Mouse (Mus musculus) Patski (cell line): ENCODE measurements around the gene Bhmt. TPM values are rescaled to one million over a fixed set of nuclear protein-coding genes. Genes with fewer than 3 reads are reported as not detected.
A peak's percentile ranks its signal among the peaks of the same experiment; 100 is the strongest.

Source experiments
- ATAC-seq: fragments of 100-300 bp; one replicate; pipeline ENCODE4 v1.8.0; 2021
- CTCF ChIA-PET: fragments of 350-600 bp; sonication (Branson Sonifier 250); formaldehyde crosslinking; loops from one replicate; lab custom pipeline; 2022; ENCODE audit warnings: inconsistent platforms; lab: Charles Lee
- POLR2A ChIA-PET: fragments of 350-600 bp; sonication (Branson Sonifier 250); formaldehyde crosslinking; loops from one replicate; lab custom pipeline; 2022; ENCODE audit warnings: antibody characterized with exemption, inconsistent platforms; lab: Charles Lee
- DNase-seq: peaks from one replicate; pipeline ENCODE4 v3.0.0-alpha.2; 2011; ENCODE audit warnings: low read depth, low spot score
- H3K27me3 ChIP-seq: fragments of 371-371 bp; one replicate; pipeline ENCODE4 v1.5.1; 2021
- CTCF ChIP-seq: fragments of 100-300 bp; IDR thresholded peaks from one replicate; pipeline ENCODE4 v1.5.1; 2021
- in situ Hi-C: fragments of 300-500 bp; cut with MboI; formaldehyde crosslinking; loops from 3 replicates; pipeline ENCODE4 v1.11.1; 2018; ENCODE audit warnings: low pct_unique_long_range_greater_than_20kb, mixed read lengths
- polyA plus RNA-seq: library from polyadenylated mRNA; unstranded; gene quantifications from one replicate; pipeline ENCODE4 v1.2.3, GENCODE M21; 2021

Gene Bhmt
- polyA plus RNA-seq, 1 experiment from 2014 or later: not detected

DNA sequence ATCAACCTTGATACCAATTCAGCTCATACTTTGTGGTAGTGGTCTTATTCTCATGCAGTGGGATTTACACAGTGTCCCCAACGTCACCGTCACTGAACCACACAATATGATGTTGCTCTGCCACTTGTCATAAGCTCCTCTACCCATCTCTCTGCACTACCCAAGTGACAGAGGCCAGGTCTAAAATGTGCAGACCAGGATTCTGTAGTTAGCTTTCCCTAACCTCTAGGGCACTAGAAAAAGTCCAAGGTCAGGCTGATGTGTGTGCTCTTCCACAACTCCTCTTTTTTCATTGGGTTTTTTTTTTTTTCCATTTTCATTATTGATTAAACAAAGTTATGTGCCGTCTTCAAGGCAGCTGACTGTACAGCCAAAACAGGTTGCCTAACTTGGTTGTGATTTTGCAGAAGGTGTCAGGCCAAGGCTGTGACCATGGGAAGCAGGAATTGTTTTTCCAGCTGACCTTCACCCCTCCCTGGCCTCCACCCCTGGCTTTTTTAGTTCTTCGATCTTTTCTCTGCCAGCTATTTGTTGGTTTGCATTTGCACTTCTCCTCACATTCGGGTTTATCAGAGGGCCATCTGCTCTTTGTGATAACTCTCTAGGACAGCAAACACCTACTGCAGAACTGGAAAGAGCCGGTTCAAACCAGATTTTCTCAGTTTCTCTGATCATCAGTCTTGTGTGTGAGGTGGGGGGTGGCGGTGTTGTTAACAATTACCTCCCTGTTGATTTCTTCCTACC, 10.8 kb upstream of the Bhmt start:
- no peak for TF ChIP-seq CTCF
- ATAC-seq (no peak), DNase-seq (no peak)
- in situ Hi-C loops: no loop called here
- ChIA-PET CTCF (interaction anchor here (0.6 kb wide), 1 partner anchor 24 kb away, joined by 3 read pairs; no protein-coding TSS in a partner anchor), POLR2A (no interaction called here)
- peaks cover 9% of the 10 kb centered on the region for H3K27me3 ChIP-seq

DNA sequence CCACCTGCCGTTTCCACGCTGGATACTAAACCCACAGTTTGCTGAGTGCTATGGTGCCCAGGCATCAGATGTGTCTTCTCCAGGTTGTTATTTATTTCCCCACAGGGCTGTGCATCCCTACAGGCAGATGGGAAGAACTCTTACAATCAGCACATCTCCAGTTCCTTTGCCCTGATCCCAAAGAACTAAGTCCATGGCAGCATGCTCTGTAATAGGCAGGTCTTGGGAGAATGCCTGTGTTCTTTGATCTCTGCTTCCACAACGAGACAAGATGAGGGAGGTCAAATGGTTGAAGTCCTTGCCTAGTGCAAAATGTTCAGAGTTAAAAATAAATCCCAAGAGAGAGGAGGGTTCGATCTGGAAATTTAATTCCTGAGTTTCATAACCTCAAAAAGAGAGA, 1.9 kb upstream of the Bhmt start:
- in situ Hi-C loops: no loop called here
- no peak for TF ChIP-seq CTCF
- ChIA-PET CTCF (no interaction called here), POLR2A (no interaction called here)
- peaks cover 7% of the 10 kb centered on the region for H3K27me3 ChIP-seq
- DNase-seq (no peak), ATAC-seq (no peak)

DNA sequence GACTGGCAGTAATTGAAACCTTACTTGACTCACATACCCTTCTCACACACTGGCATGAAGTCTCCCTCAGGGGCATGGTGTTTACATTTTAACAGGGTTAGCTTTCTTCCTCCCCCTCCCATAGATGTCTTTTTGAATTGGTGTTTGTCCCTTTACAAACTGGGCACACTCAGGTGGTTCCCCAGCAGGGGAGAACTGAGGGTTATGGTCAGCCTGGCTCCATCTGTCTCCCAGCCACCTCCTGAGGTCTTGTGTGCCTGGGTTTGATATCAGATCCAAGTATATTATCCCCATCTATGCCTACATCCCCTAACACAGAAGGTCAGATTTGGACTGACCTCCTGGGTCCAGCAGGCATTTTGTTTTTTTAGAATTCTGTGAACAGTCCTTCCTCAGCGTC, 1.2 kb downstream of the Bhmt start:
- ATAC-seq (no peak), DNase-seq (no peak)
- CTCF ChIA-PET: no interaction called here
- H3K27me3 ChIP-seq: peaks cover 3% of the 10 kb centered on the region
- in situ Hi-C loops: no loop called here
- TF ChIP-seq CTCF: no peak
- POLR2A ChIA-PET: no interaction called here

GRCm38 (mm10) chr13:93632927-93633326, 4.8 kb downstream of the Bhmt start:
- DNase-seq (no peak), ATAC-seq (no peak)
- ChIA-PET CTCF (no interaction called here), POLR2A (no interaction called here)
- no peak for TF ChIP-seq CTCF
- H3K27me3 ChIP-seq: peaks cover 3% of the 10 kb centered on the region
- in situ Hi-C loops: no loop called here

GRCm38 (mm10) chr13:93630941-93631705, 6.6 kb downstream of the Bhmt start:
- peaks cover 3% of the 10 kb centered on the region for H3K27me3 ChIP-seq
- in situ Hi-C loops: no loop called here
- POLR2A ChIA-PET: no interaction called here
- ATAC-seq: no peak
- no peak for DNase-seq
- no peak for TF ChIP-seq CTCF
- CTCF ChIA-PET: interaction anchor here (0.9 kb wide), 1 partner anchor 590 kb away, joined by 3 read pairs; no protein-coding TSS in a partner anchor

DNA sequence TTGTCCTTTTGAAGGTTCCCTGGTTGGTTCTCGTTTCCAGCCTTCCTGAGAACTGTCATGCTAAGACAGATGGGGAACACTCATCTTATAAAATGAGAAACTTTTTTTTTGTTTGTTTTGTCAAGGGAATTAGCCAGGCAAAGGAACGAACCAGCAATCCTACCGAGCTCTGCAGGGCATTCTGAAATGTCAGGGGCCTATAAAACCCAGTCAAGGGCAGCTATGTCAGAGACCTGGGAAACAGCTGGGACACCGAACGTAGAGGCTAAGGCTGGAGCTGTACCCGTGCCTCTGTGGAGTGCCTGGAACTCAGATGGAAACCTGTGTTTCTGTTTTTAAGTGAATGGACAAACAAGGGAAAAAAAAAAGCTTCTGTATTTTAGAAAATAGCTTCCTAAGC, 8.9 kb downstream of the Bhmt start:
- H3K27me3 ChIP-seq: peaks cover 12% of the 10 kb centered on the region
- ChIA-PET POLR2A (no interaction called here), CTCF (interaction anchor here (1.2 to 1.6 kb wide), 2 partner anchors 16 to 37 kb away, joined by 3 to 4 read pairs; no protein-coding TSS in a partner anchor)
- in situ Hi-C loops: no loop called here
- ATAC-seq: no peak
- TF ChIP-seq CTCF: no peak
- no peak for DNase-seq

DNA sequence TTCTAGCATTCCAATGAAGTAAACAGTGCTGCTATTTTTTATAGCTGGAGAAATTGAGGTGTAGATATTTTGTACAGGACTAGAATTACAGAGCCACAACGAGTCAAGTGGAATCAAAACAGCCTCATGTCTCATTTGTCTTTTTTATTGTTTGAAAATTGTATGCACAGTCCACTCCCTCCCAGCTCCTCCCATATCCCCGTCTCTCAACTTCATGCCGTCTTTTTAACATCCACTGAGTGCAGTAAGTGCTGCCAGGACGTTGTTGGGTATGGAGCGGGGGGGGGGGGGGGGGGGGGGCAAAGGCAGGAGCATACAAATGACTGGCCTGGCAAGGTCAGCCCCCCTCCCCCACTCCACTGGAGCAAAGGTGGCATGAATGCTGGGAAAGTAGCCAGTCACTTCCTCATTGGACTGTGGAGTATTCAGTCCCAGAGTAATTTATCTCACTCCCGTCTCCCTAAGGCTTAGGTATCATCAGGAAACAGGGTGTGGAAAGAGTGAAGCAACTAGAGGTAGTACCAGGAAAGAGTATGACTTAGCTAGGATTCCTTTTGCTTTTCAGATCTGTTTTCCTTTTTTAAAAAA, 23.3 kb downstream of the Bhmt start:
- POLR2A ChIA-PET: interaction anchor here (0.7 kb wide), 1 partner anchor 839 kb away, joined by 3 read pairs; no protein-coding TSS in a partner anchor
- peaks cover 3% of the 10 kb centered on the region for H3K27me3 ChIP-seq
- in situ Hi-C loops: loop anchor here (25.0 kb wide), 1 partner anchor 627 kb away; no protein-coding TSS in a partner anchor
- CTCF ChIA-PET: interaction anchor here (1.0 to 1.5 kb wide), 2 partner anchors 78 to 628 kb away, joined by 3 read pairs; no protein-coding TSS in a partner anchor
- ATAC-seq: no peak
- TF ChIP-seq CTCF: no peak
- DNase-seq: no peak

DNA sequence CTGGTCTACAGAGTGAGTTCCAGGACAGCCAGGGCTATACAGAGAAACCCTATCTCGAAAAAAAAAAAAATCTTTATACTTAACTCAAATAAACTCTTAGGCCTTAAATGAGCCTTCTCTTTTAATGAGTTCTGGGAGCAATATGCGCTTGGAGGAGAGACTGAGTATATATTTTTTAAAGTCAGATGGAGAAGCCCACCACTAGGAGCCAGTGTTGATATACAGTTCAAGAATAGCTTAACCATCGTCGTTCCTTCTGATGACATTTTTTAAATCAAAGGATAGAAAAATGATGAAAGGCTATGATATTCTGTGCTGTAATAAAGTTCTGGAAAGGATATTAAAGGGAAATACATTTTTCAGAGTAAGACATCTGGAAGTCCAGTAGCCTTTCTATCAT, 24.0 kb downstream of the Bhmt start:
- no peak for TF ChIP-seq CTCF
- peaks cover 3% of the 10 kb centered on the region for H3K27me3 ChIP-seq
- DNase-seq: no peak
- CTCF ChIA-PET: interaction anchor here (1.0 to 3.2 kb wide), 6 partner anchors 12 to 627 kb away, joined by 3 to 9 read pairs (median 4); no protein-coding TSS in a partner anchor
- POLR2A ChIA-PET: interaction anchor here (0.7 kb wide), 1 partner anchor 838 kb away, joined by 3 read pairs; no protein-coding TSS in a partner anchor
- in situ Hi-C loops: loop anchor here (25.0 kb wide), 1 partner anchor 626 kb away; no protein-coding TSS in a partner anchor
- ATAC-seq: no peak

GRCm38 (mm10) chr13:93612660-93613607, 24.8 kb downstream of the Bhmt start:
- ATAC-seq (peak; percentile 87), DNase-seq (no peak)
- ChIA-PET POLR2A (no interaction called here), CTCF (interaction anchor here (0.8 to 3.2 kb wide), 11 partner anchors 11 to 627 kb away, joined by 3 to 9 read pairs (median 4); no protein-coding TSS in a partner anchor)
- peak; percentile 92 for TF ChIP-seq CTCF
- in situ Hi-C loops: loop anchor here (25.0 kb wide), 1 partner anchor 626 kb away; no protein-coding TSS in a partner anchor
- peaks cover 3% of the 10 kb centered on the region for H3K27me3 ChIP-seq
